Mouse (Mus musculus) neural tube, embryonic 13.5 days (tissue): ENCODE results near the gene Eral1. TPM values are rescaled to one million over a fixed set of nuclear protein-coding genes. Genes with fewer than 3 reads are reported as not detected.

ENCODE experiments used
- ATAC-seq: fragments of 200-750 bp; cut with Nextera tagmentation; 2 replicates; pipeline ENCODE4 v1.8.0; 2017; ENCODE audit warnings: low read depth, mild to moderate bottlenecking, moderate TSS enrichment, moderate library complexity
- H3K27ac ChIP-seq: fragments of 300-500 bp; sonication (generic); replicated peaks from 2 replicates; pipeline ENCODE4 v1.5.1; 2015; ENCODE audit warnings: moderate library complexity, mild to moderate bottlenecking, inconsistent platforms
- H3K27me3 ChIP-seq: fragments of 300-500 bp; sonication (generic); 2 replicates; pipeline ENCODE4 v1.6.1; 2015; ENCODE audit warnings: mild to moderate bottlenecking, inconsistent platforms
- H3K36me3 ChIP-seq: fragments of 300-500 bp; sonication (generic); 2 replicates; pipeline ENCODE4 v1.6.1; 2015; ENCODE audit warnings: mild to moderate bottlenecking, inconsistent platforms
- H3K4me1 ChIP-seq: fragments of 300-500 bp; sonication (generic); replicated peaks from 2 replicates; pipeline ENCODE4 v1.6.1; 2015; ENCODE audit warnings: inconsistent platforms
- H3K4me2 ChIP-seq: fragments of 300-500 bp; sonication (generic); 2 replicates; pipeline ENCODE4 v1.6.1; 2015; ENCODE audit warnings: inconsistent platforms, mild to moderate bottlenecking, moderate library complexity
- H3K4me3 ChIP-seq: fragments of 300-500 bp; sonication (generic); 2 replicates; pipeline ENCODE4 v1.5.1; 2015; ENCODE audit warnings: mild to moderate bottlenecking, inconsistent platforms
- H3K9ac ChIP-seq: fragments of 300-500 bp; sonication (generic); 2 replicates; pipeline ENCODE4 v1.6.1; 2015; ENCODE audit warnings: moderate library complexity, mild to moderate bottlenecking, inconsistent platforms
- H3K9me3 ChIP-seq: fragments of 300-500 bp; sonication (generic); 2 replicates; pipeline ENCODE4 v1.6.1; 2016; ENCODE audit warnings: inconsistent platforms
- WGBS: fragments of 180-500 bp; shearing (Covaris S2); methylation state at CpG from one replicate; pipeline ENCODE4 v1.1.7; 2015; 5-methylcytosine and 5-hydroxymethylcytosine counted together
- polyA plus RNA-seq: library from polyadenylated mRNA; unstranded; fragments of >200 nt; fragmentation: Nextera tagmentation; extraction: Ambion mirVana; gene quantifications from 2 replicates; pipeline ENCODE4 v1.2.1, GENCODE M21; 2015

Gene Eral1
- polyA plus RNA-seq, 1 experiment from 2014 or later, result 29.8 TPM

GRCm38 (mm10) chr11:78074666-78075065 lies 5.5 kb downstream of the Eral1 start:
- no peaks in the 10 kb centered on the region for H3K27me3 ChIP-seq
- 90% methylated on average over 4 of the region's 4 CpGs for WGBS
- H3K9me3 ChIP-seq, result no peaks in the 10 kb centered on the region
- no peak overlapping the region for H3K4me3 ChIP-seq
- H3K4me2 ChIP-seq, result no peak overlapping the region
- no peak for ATAC-seq
- no peak overlapping the region for H3K27ac ChIP-seq
- H3K36me3 ChIP-seq, result peaks cover 68% of the 10 kb centered on the region
- no peak overlapping the region for H3K9ac ChIP-seq
- H3K4me1 ChIP-seq, result peaks cover 9% of the 10 kb centered on the region

GRCm38 (mm10) chr11:78074277-78074652 lies 5.9 kb downstream of the Eral1 start:
- no peak overlapping the region for H3K4me2 ChIP-seq
- peaks cover 68% of the 10 kb centered on the region for H3K36me3 ChIP-seq

GRCm38 (mm10) chr11:78073577-78074276 lies 6.5 kb downstream of the Eral1 start:
- Histone ChIP-seq H3K27ac (no peak overlapping the region), H3K9ac (no peak overlapping the region), H3K4me2 (no peak overlapping the region), H3K4me1 (no peaks in the 10 kb centered on the region), H3K27me3 (no peaks in the 10 kb centered on the region), H3K4me3 (no peak overlapping the region), H3K36me3 (peaks cover 68% of the 10 kb centered on the region), H3K9me3 (no peaks in the 10 kb centered on the region)
- ATAC-seq, result no peak
- 94% methylated on average over 9 of the region's 9 CpGs for WGBS

More at GRCm38 (mm10) chr11:78074277-78074652, 5.9 kb downstream of the Eral1 start:
- 90% methylated on average over 2 of the region's 2 CpGs for WGBS
- Histone ChIP-seq H3K9ac (no peak overlapping the region), H3K9me3 (no peaks in the 10 kb centered on the region), H3K4me3 (no peak overlapping the region), H3K27ac (no peak overlapping the region), H3K4me1 (peaks cover 5% of the 10 kb centered on the region), H3K27me3 (no peaks in the 10 kb centered on the region)
- no peak for ATAC-seq

- H3K9me3 ChIP-seq, result no peaks in the 10 kb centered on the region
- H3K4me3 ChIP-seq, result no peak overlapping the region
- no peak overlapping the region for H3K27ac ChIP-seq
- H3K36me3 ChIP-seq, result peaks cover 61% of the 10 kb centered on the region
- no peaks in the 10 kb centered on the region for H3K4me1 ChIP-seq
- H3K27me3 ChIP-seq, result no peaks in the 10 kb centered on the region
- no peak overlapping the region for H3K4me2 ChIP-seq
- 32% methylated on average over 6 of the region's 6 CpGs for WGBS
- ATAC-seq, result no peak
- no peak overlapping the region for H3K9ac ChIP-seq
Measured at GRCm38 (mm10) chr11:78072425-78073130, 7.6 kb downstream of the Eral1 start.

GRCm38 (mm10) chr11:78071938-78072337 lies 8.2 kb downstream of the Eral1 start:
- WGBS, result 83% methylated on average over 5 of the region's 5 CpGs
- H3K4me2 ChIP-seq, result no peak overlapping the region
- H3K9me3 ChIP-seq, result no peaks in the 10 kb centered on the region
- no peak for ATAC-seq
- no peak overlapping the region for H3K4me3 ChIP-seq
- no peaks in the 10 kb centered on the region for H3K4me1 ChIP-seq
- H3K27ac ChIP-seq, result no peak overlapping the region
- H3K9ac ChIP-seq, result no peak overlapping the region
- peaks cover 57% of the 10 kb centered on the region for H3K36me3 ChIP-seq
- no peaks in the 10 kb centered on the region for H3K27me3 ChIP-seq

GRCm38 (mm10) chr11:78069646-78070045 lies 10.5 kb downstream of the Eral1 start:
- no peak for ATAC-seq
- peaks cover 35% of the 10 kb centered on the region for H3K36me3 ChIP-seq
- no peaks in the 10 kb centered on the region for H3K9me3 ChIP-seq
- 86% methylated on average over 6 of the region's 6 CpGs for WGBS
- H3K9ac ChIP-seq, result no peak overlapping the region
- no peaks in the 10 kb centered on the region for H3K27me3 ChIP-seq
- no peak overlapping the region for H3K4me3 ChIP-seq
- H3K27ac ChIP-seq, result no peak overlapping the region
- H3K4me1 ChIP-seq, result no peaks in the 10 kb centered on the region
- H3K4me2 ChIP-seq, result no peak overlapping the region

GRCm38 (mm10) chr11:78069130-78069529 lies 11.1 kb downstream of the Eral1 start:
- Histone ChIP-seq H3K36me3 (peaks cover 29% of the 10 kb centered on the region), H3K4me2 (no peak overlapping the region), H3K9me3 (no peaks in the 10 kb centered on the region), H3K4me3 (no peak overlapping the region), H3K27ac (no peak overlapping the region), H3K4me1 (no peaks in the 10 kb centered on the region), H3K9ac (no peak overlapping the region), H3K27me3 (no peaks in the 10 kb centered on the region)
- 83% methylated on average over 5 of the region's 5 CpGs for WGBS
- ATAC-seq, result no peak

GRCm38 (mm10) chr11:78067566-78067965 lies 12.6 kb downstream of the Eral1 start:
- no peak overlapping the region for H3K4me2 ChIP-seq
- no peaks in the 10 kb centered on the region for H3K27me3 ChIP-seq
- H3K36me3 ChIP-seq, result peaks cover 14% of the 10 kb centered on the region
- no peak overlapping the region for H3K9ac ChIP-seq
- no peaks in the 10 kb centered on the region for H3K9me3 ChIP-seq
- H3K27ac ChIP-seq, result no peak overlapping the region
- 73% methylated on average over 5 of the region's 5 CpGs for WGBS
- no peak overlapping the region for H3K4me3 ChIP-seq
- no peak for ATAC-seq
- H3K4me1 ChIP-seq, result no peaks in the 10 kb centered on the region

GRCm38 (mm10) chr11:78066641-78067040 lies 13.5 kb downstream of the Eral1 start:
- no peak overlapping the region for H3K9ac ChIP-seq
- no peak for ATAC-seq

GRCm38 (mm10) chr11:78065906-78066305 lies 14.3 kb downstream of the Eral1 start:
- ATAC-seq, result no peak
- H3K4me1 ChIP-seq, result no peaks in the 10 kb centered on the region
- no peak overlapping the region for H3K9ac ChIP-seq
- WGBS, result 59% methylated on average over 2 of the region's 2 CpGs
- H3K27me3 ChIP-seq, result no peaks in the 10 kb centered on the region
- no peaks in the 10 kb centered on the region for H3K9me3 ChIP-seq
- H3K4me3 ChIP-seq, result no peak overlapping the region
- H3K4me2 ChIP-seq, result no peak overlapping the region
- H3K36me3 ChIP-seq, result 0 out of 2 replicates have a peak, but pooled peaks cover 2% of the 10 kb centered on the region
- H3K27ac ChIP-seq, result no peak overlapping the region

More at GRCm38 (mm10) chr11:78066641-78067040, 13.5 kb downstream of the Eral1 start:
- Histone ChIP-seq H3K4me2 (no peak overlapping the region), H3K4me1 (no peaks in the 10 kb centered on the region), H3K4me3 (no peak overlapping the region), H3K27ac (no peak overlapping the region), H3K36me3 (peaks cover 5% of the 10 kb centered on the region; the same call in 1 of the 2 replicates), H3K9me3 (no peaks in the 10 kb centered on the region), H3K27me3 (no peaks in the 10 kb centered on the region)
- WGBS, result 70% methylated on average over 2 of the region's 2 CpGs

- ATAC-seq, result no peak
- 87% methylated on average over 1 of the region's 1 CpGs for WGBS
- Histone ChIP-seq H3K4me1 (no peaks in the 10 kb centered on the region), H3K36me3 (peaks cover 26% of the 10 kb centered on the region), H3K4me3 (no peak overlapping the region), H3K27me3 (no peaks in the 10 kb centered on the region), H3K9ac (no peak overlapping the region), H3K27ac (no peak overlapping the region), H3K4me2 (no peak overlapping the region), H3K9me3 (no peaks in the 10 kb centered on the region)
Measured at GRCm38 (mm10) chr11:78062563-78062962, 17.6 kb downstream of the Eral1 start.

GRCm38 (mm10) chr11:78059833-78060757 lies 20.1 kb downstream of the Eral1 start:
- no peaks in the 10 kb centered on the region for H3K4me1 ChIP-seq
- no peak overlapping the region for H3K4me3 ChIP-seq

More at GRCm38 (mm10) chr11:78059833-78060757, 20.1 kb downstream of the Eral1 start:
- 58% methylated on average over 9 of the region's 9 CpGs for WGBS
- Histone ChIP-seq H3K27ac (no peak overlapping the region), H3K9ac (no peak overlapping the region; the same call in none of the 2 replicates), H3K36me3 (peaks cover 50% of the 10 kb centered on the region), H3K27me3 (no peaks in the 10 kb centered on the region), H3K9me3 (no peaks in the 10 kb centered on the region), H3K4me2 (no peak overlapping the region)
- peak; percentile 79 for ATAC-seq
